Mouse (Mus musculus) heart, embryonic 14.5 days (tissue): ENCODE data around the gene Gm20458. TPM values are rescaled to one million over a fixed set of nuclear protein-coding genes. Genes with fewer than 3 reads are reported as not detected.

Experiments
- ATAC-seq: fragments of 200-750 bp; cut with Nextera tagmentation; 2 replicates; pipeline ENCODE4 v1.8.0; 2017; ENCODE audit warnings: low read depth, moderate TSS enrichment; ENCODE audit not compliant: insufficient number of reproducible peaks, insufficient read depth, low FRiP score
- H3K27ac ChIP-seq, 2 experiments: fragments of 200-500 bp in 1 of 2; fragments of 300-500 bp in 1 of 2; sonication (generic) in 1 of 2; replicated peaks in 1 of 2; 2 replicates each; pipeline ENCODE4 v1.5.1; 2012 to 2014; ENCODE audit warnings: low read depth in 2 of 2, low read length in 2 of 2, control low read depth in 1 of 2, mild to moderate bottlenecking in 1 of 2, mixed read lengths in 1 of 2; ENCODE audit not compliant: control insufficient read depth in 1 of 2, insufficient read depth in 1 of 2
- H3K27me3 ChIP-seq: fragments of 300-500 bp; sonication (generic); 2 replicates; pipeline ENCODE4 v1.6.1; 2014; ENCODE audit warnings: mild to moderate bottlenecking, low read length, control low read depth; ENCODE audit not compliant: control insufficient read depth, insufficient read depth
- H3K36me3 ChIP-seq: fragments of 300-500 bp; sonication (generic); 2 replicates; pipeline ENCODE4 v1.6.1; 2014; ENCODE audit warnings: mild to moderate bottlenecking, control low read depth, low read length, mixed read lengths; ENCODE audit not compliant: control insufficient read depth, insufficient read depth
- H3K4me1 ChIP-seq, 2 experiments: fragments of 200-500 bp in 1 of 2; fragments of 300-500 bp in 1 of 2; sonication (generic) in 1 of 2; 2 replicates each; pipeline ENCODE4 v1.6.1; 2012 to 2014; ENCODE audit warnings: low read length in 2 of 2, control low read depth in 1 of 2, mixed read lengths in 1 of 2; ENCODE audit not compliant: control insufficient read depth in 2 of 2, insufficient read depth in 2 of 2
- H3K4me2 ChIP-seq: fragments of 300-500 bp; sonication (generic); 2 replicates; pipeline ENCODE4 v1.6.1; 2014; ENCODE audit warnings: mild to moderate bottlenecking, low read length
- H3K4me3 ChIP-seq, 2 experiments: fragments of 200-500 bp in 1 of 2; fragments of 300-500 bp in 1 of 2; sonication (generic) in 1 of 2; 2 replicates each; pipeline ENCODE4 v1.5.1; 2012 to 2014; ENCODE audit warnings: low read length in 2 of 2, mild to moderate bottlenecking in 2 of 2, control low read depth in 1 of 2, low read depth in 1 of 2, moderate library complexity in 1 of 2; ENCODE audit not compliant: control insufficient read depth in 1 of 2, insufficient read depth in 1 of 2
- H3K9ac ChIP-seq: fragments of 300-500 bp; sonication (generic); 2 replicates; pipeline ENCODE4 v1.6.1; 2014; ENCODE audit warnings: mild to moderate bottlenecking, low read length
- H3K9me3 ChIP-seq: fragments of 300-500 bp; sonication (generic); 2 replicates; pipeline ENCODE4 v1.6.1; 2016; ENCODE audit warnings: low read length, control low read depth; ENCODE audit not compliant: control insufficient read depth
- WGBS: fragments of 180-500 bp; shearing (Covaris S2); extraction: QIAGEN DNeasy Blood & Tissue Kit; methylation state at CpG from one replicate; pipeline ENCODE4 v1.1.7; 2014; 5-methylcytosine and 5-hydroxymethylcytosine counted together
- polyA plus RNA-seq: library from polyadenylated mRNA; unstranded; fragments of >200 nt; fragmentation: Nextera tagmentation; extraction: Ambion mirVana; gene quantifications from 2 replicates; pipeline ENCODE4 v1.2.1, GENCODE M21; 2014

Gm20458 gene
- polyA plus RNA-seq, 1 experiment from 2014 or later: 16.3 TPM

GRCm38 (mm10) chr2:164446086-164446469 is 14.7 kb upstream of the Gm20458 start:
- peaks cover 5% of the 10 kb centered on the region; the same call in 1 of the 2 replicates for H3K9me3 ChIP-seq
- peaks cover 16 to 34% of the 10 kb centered on the region in 2 experiments for H3K4me1 ChIP-seq
- no peak overlapping the region for H3K9ac ChIP-seq
- H3K36me3 ChIP-seq: no peaks in the 10 kb centered on the region
- 78% methylated on average over 3 of the region's 3 CpGs for WGBS
- no peak for ATAC-seq
- H3K27ac ChIP-seq: no peak overlapping the region
- no peaks in the 10 kb centered on the region for H3K27me3 ChIP-seq
- H3K4me3 ChIP-seq: no peak overlapping the region
- no peak overlapping the region for H3K4me2 ChIP-seq

GRCm38 (mm10) chr2:164448140-164448539 is 12.6 kb upstream of the Gm20458 start:
- 96% methylated on average over 1 of the region's 1 CpGs for WGBS
- no peak overlapping the region for H3K9ac ChIP-seq
- no peak overlapping the region for H3K4me2 ChIP-seq
- peaks cover 5% of the 10 kb centered on the region; the same call in 1 of the 2 replicates for H3K9me3 ChIP-seq
- ATAC-seq: no peak
- H3K4me1 ChIP-seq: peaks cover 26 to 36% of the 10 kb centered on the region in 2 experiments
- H3K27me3 ChIP-seq: no peaks in the 10 kb centered on the region
- H3K36me3 ChIP-seq: no peaks in the 10 kb centered on the region
- no peak overlapping the region for H3K4me3 ChIP-seq
- no peak overlapping the region for H3K27ac ChIP-seq

GRCm38 (mm10) chr2:164448921-164449320 is 11.8 kb upstream of the Gm20458 start:
- 42% methylated on average over 5 of the region's 5 CpGs for WGBS

GRCm38 (mm10) chr2:164449341-164450042 is 11.3 kb upstream of the Gm20458 start:
- Histone ChIP-seq H3K4me2 (peak overlapping the region; percentile 17; the same call in 1 of the 2 replicates), H3K27ac (peak overlapping the region; percentile 30 to 55; a peak in 2 of 4 replicates), H3K36me3 (no peaks in the 10 kb centered on the region), H3K9me3 (peaks cover 5% of the 10 kb centered on the region; the same call in 1 of the 2 replicates), H3K27me3 (no peaks in the 10 kb centered on the region), H3K4me1 (peaks cover 32 to 44% of the 10 kb centered on the region in 2 experiments), H3K9ac (0 out of 2 replicates have a peak overlapping the region, but pooled peaks have one; percentile 12), H3K4me3 (no peak overlapping the region)
- 39% methylated on average over 14 of the region's 14 CpGs for WGBS
- ATAC-seq: no peak

More at GRCm38 (mm10) chr2:164448921-164449320, 11.8 kb upstream of the Gm20458 start:
- H3K4me1 ChIP-seq: peaks cover 28 to 39% of the 10 kb centered on the region in 2 experiments
- no peak for ATAC-seq
- no peak overlapping the region for H3K4me3 ChIP-seq
- no peak overlapping the region for H3K9ac ChIP-seq
- H3K36me3 ChIP-seq: no peaks in the 10 kb centered on the region
- 0 out of 2 replicates have a peak overlapping the region, but pooled peaks have one; percentile 17 for H3K4me2 ChIP-seq
- no peaks in the 10 kb centered on the region for H3K27me3 ChIP-seq
- H3K27ac ChIP-seq: peak overlapping the region in 1 of 2 experiments; percentile 55; a peak in 1 of 4 replicates
- peaks cover 5% of the 10 kb centered on the region; the same call in 1 of the 2 replicates for H3K9me3 ChIP-seq

- 0 out of 2 replicates have a peak, but pooled peaks have one; percentile 57 for ATAC-seq
- 29% methylated on average over 13 of the region's 13 CpGs for WGBS
- Histone ChIP-seq H3K4me2 (peak overlapping the region; percentile 42), H3K36me3 (no peaks in the 10 kb centered on the region), H3K9me3 (peaks cover 5% of the 10 kb centered on the region; the same call in 1 of the 2 replicates), H3K9ac (no peak overlapping the region), H3K27me3 (no peaks in the 10 kb centered on the region), H3K4me1 (peaks cover 48 to 69% of the 10 kb centered on the region in 2 experiments), H3K27ac (peak overlapping the region; percentile 65 to 78), H3K4me3 (no peak overlapping the region)
Measured at GRCm38 (mm10) chr2:164452000-164452676, 8.6 kb upstream of the Gm20458 start.

- no peak overlapping the region for H3K4me3 ChIP-seq
- H3K9ac ChIP-seq: no peak overlapping the region
- peak; percentile 81 for ATAC-seq
- H3K4me1 ChIP-seq: peaks cover 48 to 69% of the 10 kb centered on the region in 2 experiments
- peak overlapping the region; percentile 42 for H3K4me2 ChIP-seq
- peak overlapping the region; percentile 65 to 78 for H3K27ac ChIP-seq
- 16% methylated on average over 14 of the region's 14 CpGs for WGBS
- H3K9me3 ChIP-seq: peaks cover 5% of the 10 kb centered on the region; the same call in 1 of the 2 replicates
- H3K27me3 ChIP-seq: no peaks in the 10 kb centered on the region
- H3K36me3 ChIP-seq: no peaks in the 10 kb centered on the region
Measured at GRCm38 (mm10) chr2:164453047-164453757, 7.6 kb upstream of the Gm20458 start.

GRCm38 (mm10) chr2:164453887-164454500 is 6.8 kb upstream of the Gm20458 start:
- H3K27ac ChIP-seq: peak overlapping the region in 1 of 2 experiments; percentile 48; a peak in 2 of 4 replicates
- no peak for ATAC-seq
- H3K36me3 ChIP-seq: no peaks in the 10 kb centered on the region
- H3K4me1 ChIP-seq: peaks cover 45 to 64% of the 10 kb centered on the region in 2 experiments
- 66% methylated on average over 7 of the region's 7 CpGs for WGBS
- no peak overlapping the region for H3K4me3 ChIP-seq
- H3K9ac ChIP-seq: no peak overlapping the region
- H3K4me2 ChIP-seq: no peak overlapping the region
- H3K27me3 ChIP-seq: no peaks in the 10 kb centered on the region
- peaks cover 5% of the 10 kb centered on the region; the same call in 1 of the 2 replicates for H3K9me3 ChIP-seq
